Mouse (Mus musculus) leukemia stem cell, adult 10-12 weeks (primary cell): ENCODE data around the gene 1700037H04Rik. TPM values are rescaled to one million over a fixed set of nuclear protein-coding genes. Genes with fewer than 3 reads are reported as not detected.

Experiments
- polyA plus RNA-seq: library from polyadenylated mRNA; stranded (reverse); fragments of >175 nt; gene quantifications from 2 replicates; pipeline ENCODE4 v1.2.3, GENCODE M21; 2012; ENCODE audit warnings: low replicate concordance

Gene 1700037H04Rik
- polyA plus RNA-seq, result 131 and 446 TPM in 2 replicates

DNA sequence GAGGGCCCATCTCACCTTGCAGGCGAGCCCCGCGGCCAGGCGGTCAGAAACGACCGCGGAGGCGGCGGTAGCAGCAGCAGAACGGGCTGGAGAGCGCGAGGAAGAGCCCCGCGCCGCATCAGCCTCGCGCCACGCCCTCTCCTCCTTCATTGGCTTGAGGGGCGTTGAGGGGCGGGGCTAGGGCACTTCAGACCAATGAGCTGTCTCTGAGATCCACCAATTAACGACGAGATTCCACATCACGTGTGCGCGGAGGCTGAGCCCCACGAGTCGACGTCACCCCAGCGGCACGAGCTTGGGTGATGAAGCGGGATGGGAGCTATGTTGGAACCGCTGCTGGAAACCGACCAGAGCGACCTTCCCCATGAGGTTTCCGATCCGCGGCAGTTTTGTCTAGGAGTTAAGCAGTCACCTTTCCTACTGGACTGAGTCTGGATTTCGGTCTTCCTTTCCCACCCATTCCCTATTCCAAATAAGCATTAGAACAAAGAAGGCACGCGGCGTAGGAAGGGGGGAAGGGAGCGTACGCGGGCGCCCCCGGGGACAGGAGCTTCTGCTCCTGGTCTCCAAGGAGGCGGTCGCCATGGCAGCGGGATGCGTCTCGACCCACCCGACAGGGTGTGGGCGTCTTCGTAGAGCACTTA lies at the start of gene 1700037H04Rik:
Gene 1700037H04Rik, minus strand, starts transcription at position 144 of the 644 bp plus-strand sequence.

DNA sequence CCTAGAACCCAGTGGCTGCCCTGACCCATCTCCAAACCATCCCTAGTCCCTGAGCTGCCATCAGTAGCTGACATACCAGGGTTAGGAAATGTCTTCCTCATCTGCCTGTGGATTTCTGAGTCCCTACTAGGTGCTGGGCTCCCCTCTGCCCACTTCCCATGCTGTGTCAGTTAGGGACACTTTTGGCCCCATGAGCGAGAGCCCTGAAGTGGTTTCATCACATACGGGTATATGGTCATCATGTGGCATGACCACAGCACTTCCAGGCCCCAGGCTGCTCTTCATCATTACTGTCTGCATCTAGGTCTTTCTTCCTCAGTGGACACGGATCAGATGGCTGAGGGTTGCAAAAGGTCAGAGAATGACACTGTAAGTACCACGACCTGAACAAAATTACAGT lies 46.9 kb upstream of the 1700037H04Rik start, which contains the start of gene Ap5s1:
Gene Ap5s1, plus strand, starts transcription at position 301 of the 400 bp plus-strand sequence.

DNA sequence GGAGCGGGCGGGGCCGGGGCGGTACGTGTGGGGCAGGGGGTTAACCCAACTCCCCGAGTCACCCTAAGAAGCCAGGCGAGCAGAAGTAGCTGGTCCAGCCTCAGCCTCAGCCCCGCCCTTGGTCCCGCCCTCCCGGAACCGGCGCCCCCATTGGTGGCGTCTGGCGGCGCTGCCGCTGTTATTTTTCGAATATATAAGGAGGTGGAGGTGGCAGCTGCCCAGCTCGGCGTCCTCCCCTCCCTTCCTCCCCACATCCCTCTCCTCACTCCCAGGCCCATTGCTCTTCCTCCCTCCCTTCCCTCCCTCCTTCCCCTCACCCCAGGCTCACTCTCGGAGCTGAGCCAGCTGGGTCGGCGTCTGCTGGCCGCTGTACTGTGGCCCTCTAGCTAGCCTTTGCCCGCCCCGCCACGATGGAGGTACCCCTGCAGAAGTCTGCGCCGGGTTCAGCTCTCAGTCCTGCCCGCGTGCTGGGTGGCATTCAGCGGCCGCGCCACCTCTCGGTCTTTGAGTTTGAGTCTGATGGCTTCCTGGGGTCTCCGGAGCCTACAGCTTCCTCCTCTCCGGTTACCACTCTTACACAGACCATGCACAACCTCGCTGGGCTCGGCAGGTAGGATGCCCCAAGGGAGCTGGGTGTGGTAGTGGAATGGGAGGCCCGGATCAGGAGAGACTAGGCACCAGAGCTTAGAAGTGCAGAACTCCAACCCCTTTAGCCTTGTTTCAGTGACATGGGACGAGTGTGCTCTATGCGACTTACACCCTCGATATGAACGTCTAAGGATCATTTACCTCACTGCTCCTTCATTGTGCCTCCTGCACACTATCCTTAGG lies 27.1 kb upstream of the 1700037H04Rik start, which contains the start of the genes Cdc25b and Spef1:
Gene Cdc25b, plus strand, starts transcription at position 179 of the 831 bp plus-strand sequence.
Gene Spef1, minus strand, starts transcription at position 512 of the 831 bp plus-strand sequence.

DNA sequence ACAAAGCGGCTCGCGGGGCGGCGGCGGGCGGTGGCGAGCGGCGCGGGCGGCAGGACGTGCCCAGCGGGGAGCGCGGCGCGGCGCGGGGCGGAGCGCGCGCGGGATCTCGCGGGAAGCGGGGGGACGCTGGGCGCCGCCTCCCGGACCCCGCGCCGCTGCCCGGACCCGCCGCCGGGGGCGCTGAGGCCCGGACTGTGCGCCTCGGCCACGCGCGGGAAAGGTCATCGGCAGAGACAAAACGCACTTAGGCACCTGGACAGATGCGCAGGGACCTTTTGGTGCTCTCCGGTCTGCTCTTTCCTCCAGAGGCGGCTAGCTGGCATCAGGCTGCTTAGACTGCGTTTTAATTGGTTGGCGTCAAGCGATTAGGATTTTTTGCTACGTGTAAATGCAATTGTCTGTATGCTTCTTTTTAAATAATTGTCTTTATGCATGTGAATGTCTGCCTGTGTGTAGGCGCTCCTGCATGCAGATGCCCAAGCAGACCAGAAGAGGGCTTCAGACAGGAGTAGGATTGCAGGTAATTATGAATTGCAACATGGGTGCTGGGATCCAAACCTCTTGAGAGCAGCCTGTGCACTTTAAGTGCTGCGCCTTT lies 20.2 kb upstream of the 1700037H04Rik start, which contains the start of gene Cenpb:
Gene Cenpb, minus strand, starts transcription at position 78 of the 598 bp plus-strand sequence.

DNA sequence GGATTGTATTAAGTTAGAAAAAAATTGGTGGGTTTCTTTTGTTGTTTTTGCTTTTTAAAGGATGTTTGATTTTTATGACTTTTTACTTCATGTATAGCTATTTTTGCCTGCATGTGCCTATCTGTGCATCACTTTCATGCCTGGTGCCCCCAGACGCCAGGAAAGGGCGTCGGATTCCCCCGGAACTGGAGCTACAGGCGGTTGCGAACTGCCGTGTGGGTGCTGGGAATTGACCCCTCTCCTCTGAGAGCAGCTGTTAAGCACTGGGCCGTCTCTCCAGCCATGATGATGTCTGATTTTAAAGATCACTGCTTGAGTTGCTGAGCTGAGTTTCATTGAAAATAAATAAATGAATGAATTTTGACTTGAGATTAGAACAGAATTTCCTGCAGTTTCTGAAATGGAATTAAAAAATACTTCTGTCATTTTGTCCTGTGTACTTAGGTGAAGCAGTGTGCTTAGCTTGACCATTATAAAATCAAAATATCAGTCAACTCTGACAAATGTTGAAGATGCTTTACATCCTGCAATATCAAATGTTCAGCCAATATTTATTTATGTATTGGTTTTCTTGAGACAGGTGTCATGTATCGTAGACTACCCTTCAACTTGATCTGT lies 26.8 kb downstream of the 1700037H04Rik start, which contains the start of gene Gm11037:
Gene Gm11037, plus strand, starts transcription at position 568 of the 618 bp plus-strand sequence.

DNA sequence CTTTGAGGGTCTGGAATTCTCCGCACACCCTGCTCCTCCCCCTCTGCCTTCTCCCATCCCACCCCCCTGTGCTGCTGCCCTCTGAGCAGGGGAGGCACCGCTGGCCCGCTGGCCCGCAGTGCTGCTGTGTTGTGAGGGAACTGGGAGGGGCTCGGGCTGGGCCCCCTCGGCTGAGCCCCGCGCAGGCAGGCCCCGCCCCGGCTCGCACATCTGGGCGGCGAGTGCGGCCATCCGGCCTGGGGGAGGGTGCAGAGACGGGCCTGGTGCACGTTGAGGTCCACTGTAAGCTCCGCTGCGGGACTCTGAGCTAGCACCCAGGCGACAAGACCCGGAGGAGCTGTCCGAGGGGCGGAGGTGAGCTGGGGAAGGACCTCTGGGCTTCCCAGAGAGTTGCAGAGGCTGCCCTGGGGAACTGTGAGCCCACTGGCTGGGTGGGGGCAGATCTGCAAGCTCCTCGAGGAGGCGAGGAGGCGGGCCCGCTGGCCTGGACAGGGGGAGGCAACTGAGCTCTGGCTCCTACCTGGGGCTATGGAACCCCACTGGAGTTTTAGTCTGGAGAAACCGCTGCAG lies 32.6 kb downstream of the 1700037H04Rik start, which contains the start of gene Hspa12b:
Gene Hspa12b, plus strand, starts transcription at position 120 of the 570 bp plus-strand sequence.

Other genes with a start within 250 kb of the 1700037H04Rik start
- gene Gfra4, start 117.0 kb downstream of the 1700037H04Rik start, polyA plus RNA-seq, result 0.84 and 8.2 TPM in 2 replicates
- gene Adam33, start 96.3 kb downstream of the 1700037H04Rik start, polyA plus RNA-seq, result 0.52 TPM in 1 of 2 replicates, not detected in the other
- gene Siglec1, start 73.3 kb downstream of the 1700037H04Rik start, polyA plus RNA-seq, result 2.5 and 10.5 TPM in 2 replicates
- gene Hspa12b, start 32.8 kb downstream of the 1700037H04Rik start, polyA plus RNA-seq, result 0.67 and 1.5 TPM in 2 replicates
- gene Gm11037, start 26.6 kb downstream of the 1700037H04Rik start, polyA plus RNA-seq, result not detected in 2 replicates
- 122 and 141 TPM in 2 replicates for gene Cenpb, start 20.0 kb upstream of the 1700037H04Rik start, polyA plus RNA-seq
- 36.7 and 88.5 TPM in 2 replicates for gene Cdc25b, start 26.9 kb upstream of the 1700037H04Rik start, polyA plus RNA-seq
- 1.4 and 2.1 TPM in 2 replicates for gene Spef1, start 27.2 kb upstream of the 1700037H04Rik start, polyA plus RNA-seq
- gene Ap5s1, start 47.0 kb upstream of the 1700037H04Rik start, polyA plus RNA-seq, result 1.4 and 21.7 TPM in 2 replicates
- gene Mavs, start 74.0 kb upstream of the 1700037H04Rik start, polyA plus RNA-seq, result 5.7 and 22.4 TPM in 2 replicates
- 9.1 and 12.5 TPM in 2 replicates for gene Pank2, start 102.4 kb upstream of the 1700037H04Rik start, polyA plus RNA-seq
- gene Rnf24, start 192.8 kb upstream of the 1700037H04Rik start, polyA plus RNA-seq, result 0.96 and 1.4 TPM in 2 replicates